Mouse (Mus musculus) natural killer cell, adult 2 months (primary cell): Measurements from ENCODE around the gene Rcbtb1.
"Not testable (repeated sequence)": the region's sequence is repeated elsewhere in the genome, so short reads cannot be mapped to it uniquely, and the experiment has no call there.

Source experiments
- DNase-seq, 2 experiments: peaks; one replicate each; pipeline ENCODE4 v3.0.0; 2022; ENCODE audit warnings: low spot score in 2 of 2

The Rcbtb1 gene

DNA sequence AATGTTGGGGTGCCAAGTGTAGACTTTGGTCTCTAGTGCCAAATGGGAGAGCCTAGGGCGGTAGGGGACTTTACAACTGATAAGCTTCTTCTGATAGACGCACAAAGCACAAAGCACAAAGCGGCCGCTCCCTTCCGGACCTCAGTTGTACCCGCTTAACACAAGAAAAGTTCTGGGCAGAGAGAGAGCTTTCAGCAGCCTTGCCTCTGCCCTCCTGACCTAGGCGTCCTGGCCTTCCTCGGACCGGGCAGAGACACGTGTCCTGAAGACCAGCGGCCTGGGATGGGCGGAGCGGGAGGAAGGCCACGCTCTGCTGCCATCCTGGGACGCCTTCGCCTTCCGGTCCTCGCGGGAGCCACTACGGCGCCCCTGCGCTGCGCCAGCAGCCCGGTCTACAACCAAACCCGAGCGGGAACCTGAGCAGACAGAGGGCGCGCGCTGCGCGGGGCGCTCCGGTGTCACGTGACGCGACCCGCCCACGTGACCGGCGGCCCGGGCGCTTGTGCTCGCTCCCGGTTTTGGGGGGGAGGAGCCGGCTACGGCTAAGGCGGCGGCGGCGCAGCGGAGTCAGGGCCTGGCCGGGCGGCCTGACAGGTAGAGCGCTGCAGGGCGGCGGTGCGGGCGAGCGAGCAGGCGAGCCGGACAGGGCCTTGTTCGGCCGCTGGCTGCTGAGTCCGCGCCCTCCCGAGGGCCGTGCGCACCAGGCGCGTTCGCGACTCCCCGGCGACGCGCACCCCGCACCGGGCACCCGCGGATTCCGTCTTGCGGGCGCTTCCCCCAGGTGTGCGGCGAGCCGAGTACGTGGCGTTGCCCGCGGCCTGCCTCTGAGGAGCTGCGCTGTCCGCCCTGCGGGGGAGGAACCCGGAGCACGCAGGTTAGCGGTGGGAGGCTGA is at the start of gene Rcbtb1:
TSS of gene Rcbtb1 (plus strand) at position 499 of the 893 bp plus-strand sequence.
- DNase-seq: peak; percentile 84 to 89

- no peak for DNase-seq
These were observed 45.4 kb upstream of the Rcbtb1 start for GRCm38 (mm10) chr14:59155589-59155988.

- no peak for DNase-seq
These were observed 43.9 kb upstream of the Rcbtb1 start for GRCm38 (mm10) chr14:59157016-59157698.

DNA sequence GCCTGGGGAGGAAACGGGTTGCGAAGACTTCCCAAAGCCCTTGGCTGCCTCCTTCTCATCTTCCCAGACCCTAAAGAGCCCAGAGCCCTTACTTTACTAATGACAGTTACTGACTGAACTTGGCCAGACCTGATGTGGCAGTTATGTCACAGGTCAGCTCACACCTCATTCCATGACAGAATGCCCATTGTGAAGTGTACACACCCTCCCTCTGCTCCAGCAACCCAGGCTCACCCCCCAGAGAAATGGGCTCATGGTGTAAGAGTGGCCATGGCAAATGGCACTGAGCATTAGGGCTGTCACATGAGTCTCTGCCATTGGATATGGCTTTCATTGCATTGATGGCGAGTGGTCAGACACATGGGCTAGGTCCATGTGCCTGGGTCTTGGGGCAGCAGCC is 22.4 kb upstream of the Rcbtb1 start, which contains the start of gene Gm5142:
TSS of gene Gm5142 (minus strand) at position 101 of the 400 bp plus-strand sequence.
- no peak for DNase-seq

GRCm38 (mm10) chr14:59182732-59183131 is 18.3 kb upstream of the Rcbtb1 start:
- no peak for DNase-seq

GRCm38 (mm10) chr14:59185514-59185913 is 15.5 kb upstream of the Rcbtb1 start:
- no peak for DNase-seq

GRCm38 (mm10) chr14:59186121-59186520 is 14.9 kb upstream of the Rcbtb1 start:
- no peak for DNase-seq

- DNase-seq: no peak
These were observed 701 bp downstream of the Rcbtb1 start for GRCm38 (mm10) chr14:59201604-59202215.

GRCm38 (mm10) chr14:59205461-59205860 is 4.5 kb downstream of the Rcbtb1 start:
- DNase-seq: no peak

- no peak for DNase-seq
These were observed 5.1 kb downstream of the Rcbtb1 start for GRCm38 (mm10) chr14:59205976-59206583.

DNA sequence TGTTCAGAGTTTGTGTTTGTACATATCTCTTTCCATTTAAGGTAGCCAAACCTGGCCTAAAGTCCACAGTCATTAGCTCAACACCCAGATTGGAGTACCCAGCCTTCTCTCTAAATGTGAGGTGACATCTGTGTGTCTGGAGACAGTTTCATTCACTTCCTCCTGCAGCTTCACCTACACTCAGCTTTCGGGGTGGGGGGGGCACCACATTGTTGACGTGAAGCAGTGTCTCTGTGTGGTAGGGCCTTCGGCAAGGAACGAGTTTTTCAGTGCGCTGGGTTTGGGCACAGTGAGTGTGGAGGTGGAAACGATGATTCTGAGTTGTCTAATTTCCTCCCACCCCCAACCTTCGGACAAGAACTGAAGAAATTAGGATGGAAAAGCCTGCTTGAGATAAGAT is 8.0 kb downstream of the Rcbtb1 start:
- DNase-seq: no peak

GRCm38 (mm10) chr14:59209816-59210215 is 8.8 kb downstream of the Rcbtb1 start:
- DNase-seq: no peak

- DNase-seq: no peak
These were observed 18.2 kb downstream of the Rcbtb1 start for GRCm38 (mm10) chr14:59219241-59219640.

- no peak for DNase-seq
These were observed 25.2 kb downstream of the Rcbtb1 start for GRCm38 (mm10) chr14:59226240-59226639.

DNA sequence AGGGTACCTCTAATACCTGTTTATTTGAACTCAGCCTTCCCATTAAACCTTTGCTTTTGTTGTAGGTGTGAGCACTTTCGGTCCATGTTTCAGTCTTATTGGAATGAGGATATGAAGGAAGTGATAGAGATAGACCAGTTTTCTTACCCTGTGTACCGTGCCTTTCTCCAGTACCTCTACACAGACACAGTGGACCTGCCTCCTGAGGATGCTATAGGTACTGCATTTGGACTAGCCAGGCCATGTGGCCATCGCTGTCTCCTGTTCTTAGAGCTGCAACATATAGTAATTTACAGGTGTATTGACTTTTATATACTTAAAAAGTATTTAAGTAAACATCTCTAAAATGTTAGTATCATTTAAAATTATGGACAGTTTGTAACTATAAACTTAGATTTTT is 28.8 kb downstream of the Rcbtb1 start:
- DNase-seq: no peak

GRCm38 (mm10) chr14:59230331-59230966 is 29.4 kb downstream of the Rcbtb1 start:
- DNase-seq: no peak

DNA sequence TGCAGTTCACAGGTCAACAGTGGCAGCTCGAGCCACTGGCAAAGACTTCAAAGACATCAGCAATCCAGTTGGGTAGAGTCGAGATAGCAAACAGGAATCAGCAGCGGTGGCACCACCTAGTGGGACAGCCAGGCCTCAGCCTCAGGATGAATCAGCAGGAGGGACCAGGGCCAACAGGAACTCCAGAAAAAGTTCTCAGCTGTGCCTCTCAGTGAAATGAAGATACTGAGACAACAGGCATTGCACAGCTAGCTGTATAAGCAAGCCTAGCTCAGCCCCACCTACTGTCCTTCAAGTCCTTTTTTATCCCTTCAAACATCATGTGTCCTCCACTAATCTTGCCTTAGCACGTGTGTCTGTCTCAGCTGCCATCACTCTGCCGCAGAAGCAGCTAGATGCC is 31.0 kb downstream of the Rcbtb1 start:
- no peak for DNase-seq

DNA sequence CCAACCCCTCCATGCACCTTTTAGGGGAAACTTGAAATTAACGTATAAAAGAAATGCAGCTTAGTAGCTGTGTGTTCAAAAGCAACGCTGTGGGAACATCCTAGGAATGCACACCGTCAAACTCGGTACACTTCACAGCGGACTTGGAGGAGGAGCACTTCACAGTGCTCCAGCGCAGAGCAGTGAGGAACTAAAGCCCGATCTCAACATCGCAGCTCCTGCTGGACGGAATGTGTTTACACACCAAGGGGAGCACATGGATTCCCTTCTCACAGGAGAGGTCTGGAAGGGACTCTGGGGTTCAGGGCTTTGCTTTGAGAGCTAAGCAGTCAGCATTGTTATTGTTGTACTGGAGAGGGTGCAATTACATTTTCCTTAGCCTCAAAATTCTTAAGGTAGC is 32.6 kb downstream of the Rcbtb1 start:
- no peak for DNase-seq

- DNase-seq: not testable (repeated sequence)
These were observed 49.3 kb downstream of the Rcbtb1 start for GRCm38 (mm10) chr14:59250350-59250749.

GRCm38 (mm10) chr14:59255861-59256260 is 54.9 kb downstream of the Rcbtb1 start:
- not testable (repeated sequence) for DNase-seq

DNA sequence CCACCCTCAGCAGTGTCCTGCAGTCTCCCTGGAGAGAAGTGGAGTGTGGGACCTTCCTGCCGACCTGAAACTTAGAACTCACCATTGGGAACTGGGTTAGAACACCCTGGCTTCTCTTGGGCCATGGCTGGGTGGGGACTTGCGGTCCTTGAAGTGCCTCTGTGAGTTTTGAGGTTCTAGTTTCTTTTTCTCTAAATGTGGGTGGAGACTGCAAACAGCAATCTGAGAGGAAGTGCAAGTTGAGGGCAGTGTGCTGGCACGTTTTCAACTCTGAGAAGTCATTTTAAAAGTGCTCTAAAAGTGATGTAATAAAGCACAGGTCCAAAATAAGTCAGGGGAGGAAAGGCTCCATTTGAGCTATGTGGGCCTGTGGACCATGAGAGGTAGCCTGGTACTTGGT is 59.0 kb downstream of the Rcbtb1 start, which contains the start of gene Gm6904:
TSS of gene Gm6904 (minus strand) at position 161 of the 400 bp plus-strand sequence.
- peak; percentile 39 to 41 for DNase-seq
